Mouse (Mus musculus) MEL-GATA-1-ER (cell line): ENCODE data around the gene Wee2.

Experiments
- DNase-seq: peaks from one replicate; pipeline ENCODE4 v3.0.0-alpha.2; 2012; ENCODE audit warnings: low read depth; ENCODE audit errors: extremely low read depth

Gene Wee2

DNA sequence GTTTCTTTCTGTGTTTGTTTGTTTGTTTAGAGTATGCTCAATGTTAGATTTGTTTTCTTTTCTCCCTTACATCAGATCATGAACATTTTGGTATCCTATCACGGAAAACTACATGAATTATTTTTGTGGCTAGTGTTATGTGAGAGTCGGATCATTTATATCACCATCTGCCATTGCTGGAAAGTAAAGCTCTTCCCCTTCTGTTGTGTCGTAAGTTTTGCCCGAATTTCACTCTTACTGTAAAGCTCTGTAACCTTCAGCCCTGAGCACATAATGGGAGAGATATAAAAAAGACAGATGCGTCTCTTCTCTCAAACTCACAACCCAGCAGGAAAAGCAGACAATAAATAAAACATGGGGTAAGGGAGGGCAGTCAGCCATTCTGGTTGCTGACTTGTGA lies at the start of gene Wee2:
Gene Wee2 (plus strand): TSS at position 153 of the 400 bp plus-strand sequence.
- no peak for DNase-seq

DNA sequence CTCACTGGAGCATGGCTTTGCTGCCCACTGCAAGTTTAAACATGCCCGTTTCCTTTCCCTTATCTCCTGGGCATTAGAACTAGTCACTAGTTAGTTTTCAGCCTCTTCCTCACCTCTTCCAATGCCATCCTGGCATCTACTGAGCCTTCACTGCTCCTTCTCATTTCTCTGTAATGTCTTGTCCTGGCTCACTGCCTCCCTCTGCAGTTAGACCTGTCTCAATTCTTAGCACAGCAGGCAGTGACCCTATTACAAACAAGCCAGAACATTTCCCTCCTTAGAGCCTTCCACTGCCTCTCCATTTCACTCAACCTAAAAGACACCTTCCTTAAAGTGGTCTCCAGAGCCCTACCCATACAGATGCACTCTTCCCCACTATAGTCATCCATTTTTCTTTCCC lies 47.9 kb upstream of the Wee2 start:
- DNase-seq = no peak

- DNase-seq = peak; percentile 26
Measured at GRCm38 (mm10) chr6:40393213-40393612, 45.7 kb upstream of the Wee2 start.

GRCm38 (mm10) chr6:40402031-40402430 lies 36.9 kb upstream of the Wee2 start:
- no peak for DNase-seq

GRCm38 (mm10) chr6:40403640-40404285 lies 35.1 kb upstream of the Wee2 start:
- DNase-seq = no peak

- peak; percentile 27 for DNase-seq
Measured at GRCm38 (mm10) chr6:40411085-40411484, 27.8 kb upstream of the Wee2 start.

DNA sequence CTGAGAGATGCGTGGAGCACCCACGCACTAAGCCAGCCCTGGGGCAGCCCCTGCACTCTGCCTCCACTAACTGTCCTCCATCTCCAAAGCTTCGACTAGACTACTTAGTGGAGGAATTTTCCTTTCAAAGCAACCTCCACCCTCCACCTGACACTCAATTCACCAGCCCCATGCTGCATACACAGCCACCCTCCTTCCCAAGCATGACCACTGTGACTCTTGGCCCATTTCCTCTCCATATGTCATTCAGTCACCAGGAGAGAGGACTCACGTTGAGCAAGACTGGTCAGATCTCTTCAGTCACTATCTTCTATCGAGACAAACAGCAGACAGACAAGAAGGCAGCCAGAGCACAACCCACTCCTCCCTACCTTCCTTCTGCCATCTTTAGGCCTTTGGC lies 25.8 kb upstream of the Wee2 start:
- DNase-seq = no peak

- DNase-seq = no peak
Measured at GRCm38 (mm10) chr6:40413565-40413964, 25.3 kb upstream of the Wee2 start.

DNA sequence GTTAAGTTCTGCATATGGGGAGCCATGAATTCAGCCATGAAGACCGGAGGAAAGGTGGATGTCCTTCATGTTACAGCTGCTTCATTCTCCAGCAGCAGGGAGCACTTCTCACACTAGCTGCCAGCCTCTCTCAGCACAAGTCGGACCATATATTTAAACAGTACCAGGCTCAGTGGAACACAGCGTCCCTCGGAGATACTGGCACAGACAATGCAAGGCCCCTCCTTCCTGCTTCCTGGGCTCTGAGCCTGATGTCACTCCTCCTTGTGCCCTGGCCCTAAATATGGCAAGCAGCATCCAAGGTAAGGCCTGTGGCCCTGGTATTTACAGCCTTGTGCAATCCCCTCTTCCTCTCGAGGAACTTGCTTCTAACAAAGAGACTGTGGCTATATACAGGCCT lies 23.1 kb upstream of the Wee2 start:
- no peak for DNase-seq

GRCm38 (mm10) chr6:40418386-40418785 lies 20.5 kb upstream of the Wee2 start:
- DNase-seq = no peak

GRCm38 (mm10) chr6:40421099-40421498 lies 17.8 kb upstream of the Wee2 start:
- DNase-seq = no peak

- no peak for DNase-seq
Measured at GRCm38 (mm10) chr6:40423013-40423412, 15.9 kb upstream of the Wee2 start.

DNA sequence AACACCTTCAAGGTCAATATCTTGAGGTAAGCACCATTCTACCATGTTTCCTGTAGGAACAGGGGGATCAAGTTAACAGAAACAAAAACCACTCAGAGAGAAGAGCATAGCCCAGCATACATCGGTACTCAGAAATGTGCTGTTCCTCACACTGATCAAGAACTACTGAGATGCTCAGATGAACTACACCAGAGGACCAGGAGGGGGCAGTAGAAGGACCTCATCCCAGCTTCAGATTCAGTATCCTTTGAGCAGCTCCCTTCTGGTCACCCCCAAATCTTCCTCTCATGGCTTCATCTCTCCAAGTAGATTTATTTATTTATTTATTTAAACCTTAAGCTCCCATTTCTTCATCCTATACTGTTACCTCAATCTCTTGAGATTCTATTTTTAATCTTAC lies 15.1 kb upstream of the Wee2 start:
- peak; percentile 47 for DNase-seq

GRCm38 (mm10) chr6:40427441-40427840 lies 11.4 kb upstream of the Wee2 start:
- no peak for DNase-seq

GRCm38 (mm10) chr6:40428696-40429095 lies 10.2 kb upstream of the Wee2 start:
- DNase-seq = no peak

DNA sequence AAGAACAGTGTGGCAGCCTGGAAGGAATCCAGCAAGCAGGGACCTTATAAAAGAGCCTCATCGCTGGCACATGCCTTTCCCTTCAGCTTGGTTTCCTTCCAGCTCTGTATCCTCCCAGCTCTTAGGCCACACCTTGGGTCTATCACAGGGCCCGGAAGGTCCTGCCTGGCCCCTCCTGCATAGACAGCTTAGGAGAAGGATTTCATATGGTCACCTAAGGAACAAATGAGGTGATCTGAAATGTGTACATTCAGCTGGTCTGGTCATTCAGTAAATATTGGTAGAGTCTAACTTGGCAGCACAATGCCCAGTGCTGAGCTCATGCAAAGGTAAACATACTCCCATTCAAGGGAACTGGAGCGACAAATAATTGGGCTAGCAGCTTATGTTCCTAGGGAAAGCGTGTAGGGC lies 9.4 kb upstream of the Wee2 start:
- no peak for DNase-seq

GRCm38 (mm10) chr6:40430251-40430650 lies 8.6 kb upstream of the Wee2 start:
- DNase-seq = peak; percentile 61

DNA sequence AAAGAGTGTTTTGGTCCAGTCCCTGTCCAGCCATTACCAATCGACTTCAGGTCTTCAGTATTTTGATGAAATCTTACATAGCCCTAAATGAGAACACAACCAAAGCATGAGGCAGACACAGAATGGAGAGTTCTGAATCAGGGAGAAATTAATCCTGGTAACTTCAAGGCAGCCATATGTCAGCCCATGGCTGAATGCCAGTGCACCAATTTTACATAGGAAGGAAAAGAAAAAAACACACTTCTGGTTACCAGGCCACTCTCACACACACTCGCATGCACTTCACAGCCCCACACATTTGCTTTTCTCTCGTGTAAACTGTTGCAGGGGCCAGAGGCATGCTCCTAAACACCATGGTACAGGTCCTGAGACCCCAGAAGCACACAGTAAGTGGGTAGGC lies 8.0 kb upstream of the Wee2 start:
- no peak for DNase-seq

DNA sequence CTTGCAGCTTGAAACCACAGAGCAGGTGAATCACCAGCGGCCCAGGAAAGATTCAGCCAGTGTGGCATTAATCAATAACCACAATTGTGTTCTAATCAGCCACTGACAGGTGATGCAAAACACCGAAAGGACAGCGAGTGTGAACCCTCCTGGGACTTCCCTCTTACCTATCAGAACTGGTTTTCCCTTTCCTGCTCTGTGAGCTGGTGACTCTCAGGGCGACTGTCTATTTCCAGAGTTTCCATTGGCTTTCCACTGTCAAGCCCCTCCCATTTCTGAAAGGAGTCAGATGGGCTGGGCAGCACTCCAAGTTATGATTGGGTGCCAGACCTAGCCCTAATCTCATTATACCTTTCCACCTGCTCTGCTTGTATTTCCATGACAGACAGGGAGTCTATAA lies 7.5 kb upstream of the Wee2 start:
- DNase-seq = no peak

DNA sequence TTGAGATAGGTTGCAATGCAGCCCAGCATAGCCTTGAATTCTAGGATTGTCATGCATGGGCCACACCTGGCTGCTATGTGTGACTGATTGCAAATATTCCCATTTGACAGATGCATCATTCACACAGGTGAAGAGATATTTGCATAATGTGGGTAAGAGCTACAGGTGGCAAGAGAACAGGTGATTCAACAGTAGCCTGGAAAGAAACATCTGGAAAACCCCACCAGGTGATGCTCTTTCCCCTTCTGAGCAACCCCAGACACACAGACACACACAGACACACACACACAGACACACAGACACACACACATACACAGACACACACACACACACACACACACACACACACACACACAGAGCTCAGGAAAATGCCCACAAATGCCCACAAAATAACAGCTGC lies 7.1 kb upstream of the Wee2 start:
- no peak for DNase-seq

DNA sequence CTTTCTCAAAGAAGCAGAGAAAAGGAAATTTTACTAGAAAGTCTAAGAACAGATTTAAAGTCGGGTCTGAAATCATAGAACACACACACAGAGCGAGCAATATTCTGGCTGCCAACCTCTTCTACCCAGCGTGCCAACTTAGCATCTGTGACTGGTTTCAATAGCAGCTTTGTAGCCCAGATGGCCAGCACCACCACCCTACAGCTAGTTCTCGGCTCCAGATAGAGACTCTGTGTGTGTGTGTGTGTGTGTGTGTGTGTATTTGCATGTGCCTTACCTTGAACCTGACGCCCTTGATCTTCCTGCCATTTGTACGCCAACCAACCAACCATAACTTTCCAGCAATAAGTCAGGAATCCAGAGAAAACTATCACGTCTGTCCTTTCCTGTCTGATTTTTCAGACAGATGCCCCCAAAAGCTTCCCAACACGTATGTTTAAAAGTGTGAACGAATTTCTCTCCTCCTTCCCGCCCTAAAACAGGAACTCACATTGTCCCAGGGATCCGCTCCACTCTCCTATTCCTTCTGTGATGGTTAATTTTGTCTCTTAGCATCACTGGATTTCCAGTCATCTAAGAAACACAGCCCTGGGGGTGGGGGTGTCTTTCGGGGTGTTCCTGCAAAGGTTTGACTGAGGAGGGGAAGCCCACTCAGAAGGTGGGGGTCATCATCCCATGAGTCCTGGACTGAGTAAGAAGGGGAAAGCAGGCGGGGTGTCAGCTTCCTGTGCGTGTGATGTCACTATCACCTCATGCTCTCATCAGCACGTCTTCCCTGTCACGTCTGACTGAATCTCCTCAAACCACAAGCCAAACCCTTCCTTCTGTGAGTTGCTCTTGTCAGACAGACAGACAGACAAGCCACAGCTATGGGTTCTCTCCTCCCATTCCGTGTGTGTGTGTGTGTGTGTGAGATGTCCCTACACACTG lies 6.3 kb upstream of the Wee2 start:
- no peak for DNase-seq

DNA sequence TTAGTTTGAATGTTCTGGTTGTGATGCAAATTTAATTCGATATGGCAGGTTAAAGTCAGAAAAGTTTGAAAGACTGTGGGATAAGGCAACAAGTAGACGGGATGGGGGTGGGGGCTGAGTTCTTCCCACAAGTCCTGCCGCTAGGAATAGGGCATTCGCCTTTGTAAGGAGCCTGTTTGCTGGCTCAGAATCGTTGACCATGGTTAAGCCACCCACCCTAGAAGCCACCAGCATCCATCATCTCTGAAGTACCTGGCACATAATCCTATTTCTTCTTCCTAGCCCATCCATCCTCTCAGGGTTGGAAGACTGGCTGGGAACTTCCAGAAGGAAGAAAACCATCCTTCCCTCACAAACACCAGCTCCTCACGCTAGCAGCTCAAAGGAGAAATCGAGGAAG lies 4.2 kb upstream of the Wee2 start:
- no peak for DNase-seq
